Comparison of ENCODE assay signal across 27 mouse cellular contexts in the genomic region with DNA sequence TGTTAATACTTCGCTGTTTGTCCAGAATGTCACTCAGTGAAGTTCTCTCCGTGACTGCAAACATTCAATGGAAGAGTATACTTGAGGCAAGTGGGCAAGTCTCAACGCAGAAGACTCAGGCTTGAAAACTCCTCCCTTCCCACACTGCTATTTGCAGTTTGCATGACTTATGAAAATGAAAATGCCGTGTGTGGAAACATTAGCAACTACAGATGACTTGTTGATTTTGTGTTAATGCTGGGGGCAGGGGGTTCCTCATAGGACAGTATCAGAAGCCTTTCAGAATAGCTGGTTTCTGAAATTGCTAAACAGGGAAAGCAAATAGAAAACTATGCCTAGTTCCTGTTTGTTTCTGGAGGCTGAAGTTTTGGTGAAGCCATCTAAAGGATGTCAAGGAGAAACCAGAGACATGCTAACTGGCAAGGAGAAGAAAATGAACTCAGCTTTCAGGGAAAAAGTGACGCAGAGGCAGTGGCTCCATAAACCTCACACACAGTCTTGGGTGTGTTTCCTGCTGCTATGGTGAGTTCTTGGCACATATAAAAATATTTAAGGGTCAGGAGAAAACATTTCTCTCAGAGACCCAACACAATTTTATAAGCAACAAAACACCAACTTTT. TPM values are rescaled to one million over a fixed set of nuclear protein-coding genes. Genes with fewer than 3 reads are reported as not detected.
DNase-seq lines count a peak whose midpoint lies in the region; ATAC-seq and TF ChIP-seq lines count a peak whose summit lies in the region.
"Had no signal": no experiment of that assay in that cellular context is flagged by ENCODE, and none has a peak within 500 bp of the region (broad histone marks: within the 10 kb centered on the region; RNA-seq: fewer than 3 reads in every experiment).

No protein-coding gene starts in this region.

- no peak for TF ChIP-seq POLR2A in lung, adult 2 months (IDR thresholded peaks at IDR 0.05; ENCODE audit: borderline replicate concordance, extremely low read depth, low read depth, low read length)

- no peak for DNase-seq in heart, postnatal 25 days (ENCODE audit: low spot score)
- peak; percentile 11 for DNase-seq in lung, postnatal 10 days
- DNase-seq in lung, adult 2 months = no peak
- no peak for DNase-seq in spleen, postnatal 10 days (ENCODE audit: low spot score in 2 of 2)
- no peak for DNase-seq in hindbrain, embryonic 10.5 days (ENCODE audit: low spot score)
- DNase-seq in left cerebral cortex, adult 9 months (ENCODE audit: low spot score in 2 of 2) = no peak
- DNase-seq: adrenal gland, postnatal 25 days; cerebellum, adult 11-12 months; cerebellum, postnatal 36 days; gastrocnemius, postnatal 14 days; kidney, adult 9 months; kidney, postnatal 25 days; layer of hippocampus, adult 9-11 months; midbrain, embryonic 14.5 days; right cerebral cortex, postnatal 4 days; thymus, adult 18-20 months; thymus, postnatal 4 days had no signal

- H3K36me3 ChIP-seq in heart, embryonic 16.5 days (ENCODE audit: control insufficient read depth, insufficient read depth) = peaks cover 9% of the 10 kb centered on the region; the same call in 1 of the 2 replicates
- H3K36me3 ChIP-seq in limb, embryonic 15.5 days = 0 out of 2 replicates have a peak, but pooled peaks cover 2% of the 10 kb centered on the region
- H3K36me3 ChIP-seq in hindbrain, embryonic 10.5 days = no peaks in the 10 kb centered on the region
- H3K36me3 ChIP-seq: intestine, embryonic 15.5 days; limb, embryonic 12.5 days had no signal

- intact Hi-C loops in heart, postnatal 25 days (cut with DNase I) = no loop called here

- no peak overlapping the region for H3K4me2 ChIP-seq in heart, embryonic 16.5 days (ENCODE audit: low read depth, low read length)
- no peak overlapping the region for H3K4me2 ChIP-seq in limb, embryonic 15.5 days
- H3K4me2 ChIP-seq: heart, embryonic 15.5 days; hindbrain, embryonic 14.5 days; intestine, embryonic 15.5 days; limb, embryonic 12.5 days; neural tube, embryonic 15.5 days had no signal

- H3K4me3 ChIP-seq in heart, embryonic 16.5 days (ENCODE audit: low read length) = no peak overlapping the region
- no peak overlapping the region for H3K4me3 ChIP-seq in lung, adult 2 months (replicated peaks; ENCODE audit: extremely low read depth, low read depth, low read length)
- H3K4me3 ChIP-seq in limb, embryonic 15.5 days = no peak overlapping the region
- no peak overlapping the region for H3K4me3 ChIP-seq in hindbrain, embryonic 10.5 days
- H3K4me3 ChIP-seq: heart, embryonic 15.5 days; intestine, embryonic 15.5 days; left cerebral cortex, adult 2 months; limb, embryonic 12.5 days; neural tube, embryonic 15.5 days had no signal

- no peak for TF ChIP-seq CTCF in lung, adult 2 months (IDR thresholded peaks at IDR 0.05; ENCODE audit: insufficient read depth, low read length)

- H3K9ac ChIP-seq in heart, embryonic 16.5 days (ENCODE audit: low read length) = no peak overlapping the region
- H3K9ac ChIP-seq in limb, embryonic 15.5 days = no peak overlapping the region
- H3K9ac ChIP-seq: heart, embryonic 15.5 days; hindbrain, embryonic 14.5 days; intestine, embryonic 15.5 days; limb, embryonic 12.5 days; liver, embryonic 14.5 days; neural tube, embryonic 15.5 days had no signal

- no peaks in the 10 kb centered on the region for H3K27me3 ChIP-seq in heart, embryonic 16.5 days (ENCODE audit: control insufficient read depth, insufficient read depth, low read length)
- H3K27me3 ChIP-seq in limb, embryonic 15.5 days = no peaks in the 10 kb centered on the region
- no peaks in the 10 kb centered on the region for H3K27me3 ChIP-seq in hindbrain, embryonic 10.5 days (ENCODE audit: insufficient read depth, poor library complexity, severe bottlenecking)
- H3K27me3 ChIP-seq: heart, embryonic 15.5 days; intestine, embryonic 15.5 days; limb, embryonic 12.5 days; neural tube, embryonic 15.5 days had no signal

- peaks cover 24% of the 10 kb centered on the region for H3K4me1 ChIP-seq in heart, embryonic 16.5 days (ENCODE audit: control insufficient read depth, insufficient read depth, low read length)
- no peaks in the 10 kb centered on the region for H3K4me1 ChIP-seq in lung, adult 2 months (ENCODE audit: control insufficient read depth, insufficient read depth, low read length)
- H3K4me1 ChIP-seq in limb, embryonic 15.5 days = peaks cover 6% of the 10 kb centered on the region; the same call in 1 of the 2 replicates
- 0 out of 2 replicates have a peak, but pooled peaks cover 2% of the 10 kb centered on the region for H3K4me1 ChIP-seq in hindbrain, embryonic 10.5 days (replicated peaks)
- H3K4me1 ChIP-seq: intestine, embryonic 15.5 days; limb, embryonic 12.5 days; neural tube, embryonic 15.5 days had no signal

- peaks cover 5% of the 10 kb centered on the region for H3K9me3 ChIP-seq in heart, embryonic 16.5 days (replicated peaks; ENCODE audit: control insufficient read depth, low read length)
- H3K9me3 ChIP-seq in limb, embryonic 15.5 days = no peaks in the 10 kb centered on the region
- H3K9me3 ChIP-seq in hindbrain, embryonic 10.5 days = no peaks in the 10 kb centered on the region
- H3K9me3 ChIP-seq: heart, embryonic 15.5 days; intestine, embryonic 15.5 days; limb, embryonic 12.5 days; neural tube, embryonic 15.5 days had no signal

- no peak for ATAC-seq in heart, embryonic 16.5 days (replicated peaks; ENCODE audit: extremely low read depth, insufficient read depth, low FRiP score)
- ATAC-seq in limb, embryonic 15.5 days (ENCODE audit: insufficient number of reproducible peaks, low FRiP score, low TSS enrichment, low read depth) = no peak
- ATAC-seq: forebrain, embryonic 14.5 days; intestine, embryonic 15.5 days had no signal

- 0 out of 2 replicates have a peak overlapping the region, but pooled peaks have one; percentile 29 for H3K27ac ChIP-seq in heart, embryonic 16.5 days (ENCODE audit: low read length)
- H3K27ac ChIP-seq in limb, embryonic 15.5 days = peak overlapping the region; percentile 54; the same call in 1 of the 2 replicates
- H3K27ac ChIP-seq in hindbrain, embryonic 10.5 days = no peak overlapping the region
- H3K27ac ChIP-seq: hindbrain, embryonic 14.5 days; intestine, embryonic 15.5 days; limb, embryonic 12.5 days; liver, embryonic 14.5 days; neural tube, embryonic 15.5 days had no signal

- WGBS in heart, embryonic 16.5 days = 60% methylated on average over 5 of the region's 5 CpGs
- 57% methylated on average over 5 of the region's 5 CpGs for whole genome bisulfite sequencing in lung, adult 2 months
- WGBS in limb, embryonic 15.5 days = 45% methylated on average over 5 of the region's 5 CpGs
- WGBS in hindbrain, embryonic 10.5 days = 79% methylated on average over 5 of the region's 5 CpGs

RNA-seq across cellular contexts. Expression of a gene that starts 38.8 kb away (rescaled TPM):
- 146 and 196 TPM in 2 replicates for polyA plus RNA-seq in heart, embryonic 16.5 days (2015; fragmentation: Nextera tagmentation; extraction: Ambion mirVana)
- total RNA-seq in heart, postnatal 25 days (2021) = 10 to 100 TPM; 64.0 to 74.6 TPM
- polyA plus RNA-seq in lung, adult 2 months (2012; rRNA removed) = 4.9 and 5.7 TPM in 2 replicates
- polyA plus RNA-seq in limb, embryonic 15.5 days (2015; fragmentation: Nextera tagmentation; extraction: Ambion mirVana) = 182 TPM in 2 replicates
- polyA plus RNA-seq in hindbrain, embryonic 10.5 days (2016; fragmentation: Nextera tagmentation; extraction: Ambion mirVana) = 237 and 328 TPM in 2 replicates

RNA-seq across cellular contexts. Expression of a gene that starts 56.5 kb away (rescaled TPM):
- polyA plus RNA-seq in heart, embryonic 16.5 days (2015; fragmentation: Nextera tagmentation; extraction: Ambion mirVana) = 201 and 210 TPM in 2 replicates
- 100 to 1,000 TPM; 111 to 113 TPM for total RNA-seq in heart, postnatal 25 days (2021)
- polyA plus RNA-seq in lung, adult 2 months (2012; rRNA removed) = 11.8 and 18.0 TPM in 2 replicates
- 213 and 240 TPM in 2 replicates for polyA plus RNA-seq in limb, embryonic 15.5 days (2015; fragmentation: Nextera tagmentation; extraction: Ambion mirVana)
- 233 and 240 TPM in 2 replicates for polyA plus RNA-seq in hindbrain, embryonic 10.5 days (2016; fragmentation: Nextera tagmentation; extraction: Ambion mirVana)

Comparison
In these comparisons a context has a peak if more than half of its experiments do, and no peak if none do; other contexts are left out.
1. RNA of a gene that starts 38.8 kb away (polyA plus RNA-seq): 237 to 328 TPM in hindbrain, embryonic 10.5 days, 146 to 196 TPM in heart, embryonic 16.5 days and 182 TPM in limb, embryonic 15.5 days; 4.9 to 5.7 TPM in lung, adult 2 months; every median in the first group is over 10 times any median in the second.
2. RNA of a gene that starts 56.5 kb away (polyA plus RNA-seq): 213 to 240 TPM in limb, embryonic 15.5 days, 233 to 240 TPM in hindbrain, embryonic 10.5 days and 201 to 210 TPM in heart, embryonic 16.5 days; 11.8 to 18.0 TPM in lung, adult 2 months; every median in the first group is over 10 times any median in the second.